Mouse (Mus musculus) midbrain, embryonic 16.5 days (tissue): Measurements from ENCODE around the gene Adcy5. TPM values are rescaled to one million over a fixed set of nuclear protein-coding genes. Genes with fewer than 3 reads are reported as not detected.
A peak's percentile ranks its signal among the peaks of the same experiment; 100 is the strongest.

Experiments used
- ATAC-seq: fragments of 200-750 bp; cut with Nextera tagmentation; 2 replicates; pipeline ENCODE4 v1.8.0; 2017; ENCODE audit warnings: moderate TSS enrichment
- H3K27ac ChIP-seq: fragments of 300-500 bp; sonication (generic); 2 replicates; pipeline ENCODE4 v1.5.1; 2014; ENCODE audit warnings: mild to moderate bottlenecking, low read length, mixed read lengths
- H3K27me3 ChIP-seq: fragments of 300-500 bp; sonication (generic); 2 replicates; pipeline ENCODE4 v1.6.1; 2014; ENCODE audit warnings: low read depth, low read length, mixed read lengths; ENCODE audit not compliant: control insufficient read depth, insufficient read depth
- H3K36me3 ChIP-seq: fragments of 300-500 bp; sonication (generic); 2 replicates; pipeline ENCODE4 v1.6.1; 2014; ENCODE audit warnings: mild to moderate bottlenecking, low read length, moderate library complexity, mixed read lengths; ENCODE audit not compliant: control insufficient read depth, insufficient read depth
- H3K4me1 ChIP-seq: fragments of 300-500 bp; sonication (generic); 2 replicates; pipeline ENCODE4 v1.6.1; 2014; ENCODE audit warnings: mild to moderate bottlenecking, low read length, mixed read lengths; ENCODE audit not compliant: control insufficient read depth, insufficient read depth
- H3K4me2 ChIP-seq: fragments of 300-500 bp; sonication (generic); 2 replicates; pipeline ENCODE4 v1.6.1; 2014; ENCODE audit warnings: mild to moderate bottlenecking, low read length, mixed read lengths
- H3K4me3 ChIP-seq: fragments of 300-500 bp; sonication (generic); 2 replicates; pipeline ENCODE4 v1.5.1; 2014; ENCODE audit warnings: low read depth, mild to moderate bottlenecking, low read length, moderate library complexity, mixed read lengths
- H3K9ac ChIP-seq: fragments of 300-500 bp; sonication (generic); 2 replicates; pipeline ENCODE4 v1.6.1; 2014; ENCODE audit warnings: low read depth, low read length, mixed read lengths
- H3K9me3 ChIP-seq: fragments of 300-500 bp; sonication (generic); replicated peaks from 2 replicates; pipeline ENCODE4 v1.6.1; 2014; ENCODE audit warnings: mild to moderate bottlenecking, low read length, mixed read lengths; ENCODE audit not compliant: control insufficient read depth, poor library complexity, severe bottlenecking
- WGBS: fragments of 180-500 bp; shearing (Covaris S2); extraction: QIAGEN DNeasy Blood & Tissue Kit; methylation state at CpG from one replicate; pipeline ENCODE4 v1.1.7; 2014; 5-methylcytosine and 5-hydroxymethylcytosine counted together
- polyA plus RNA-seq: library from polyadenylated mRNA; unstranded; fragments of >200 nt; fragmentation: Nextera tagmentation; extraction: Ambion mirVana; gene quantifications from 2 replicates; pipeline ENCODE4 v1.2.1, GENCODE M21; 2015

Gene Adcy5
- polyA plus RNA-seq, 1 experiment from 2014 or later = 7.1 TPM

- ATAC-seq = no peak
- H3K4me3 ChIP-seq = no peak overlapping the region
- H3K27ac ChIP-seq = no peak overlapping the region
- no peak overlapping the region for H3K4me2 ChIP-seq
- H3K9me3 ChIP-seq = no peaks in the 10 kb centered on the region
- 89% methylated on average over 2 of the region's 2 CpGs for WGBS
- H3K36me3 ChIP-seq = peaks cover 14% of the 10 kb centered on the region
- H3K9ac ChIP-seq = no peak overlapping the region
- no peaks in the 10 kb centered on the region; the same call in 1 of the 2 replicates for H3K4me1 ChIP-seq
- H3K27me3 ChIP-seq = no peaks in the 10 kb centered on the region
Measured at GRCm38 (mm10) chr16:35306631-35307030, 152.0 kb downstream of the Adcy5 start.

GRCm38 (mm10) chr16:35307331-35307730, 152.7 kb downstream of the Adcy5 start:
- Histone ChIP-seq H3K27me3 (no peaks in the 10 kb centered on the region), H3K36me3 (peaks cover 11% of the 10 kb centered on the region), H3K9ac (no peak overlapping the region), H3K4me2 (no peak overlapping the region), H3K27ac (no peak overlapping the region), H3K4me3 (no peak overlapping the region), H3K4me1 (peaks cover 3% of the 10 kb centered on the region; the same call in 1 of the 2 replicates), H3K9me3 (no peaks in the 10 kb centered on the region)
- 84% methylated on average over 2 of the region's 2 CpGs for WGBS
- ATAC-seq = no peak

- Histone ChIP-seq H3K9ac (no peak overlapping the region), H3K4me3 (no peak overlapping the region), H3K27me3 (no peaks in the 10 kb centered on the region), H3K4me2 (no peak overlapping the region), H3K27ac (no peak overlapping the region), H3K36me3 (peaks cover 9% of the 10 kb centered on the region), H3K4me1 (peaks cover 3% of the 10 kb centered on the region; the same call in 1 of the 2 replicates), H3K9me3 (no peaks in the 10 kb centered on the region)
- ATAC-seq = no peak
- WGBS = 90% methylated on average over 6 of the region's 6 CpGs
Measured at GRCm38 (mm10) chr16:35308016-35308415, 153.3 kb downstream of the Adcy5 start.

GRCm38 (mm10) chr16:35308486-35309143, 153.9 kb downstream of the Adcy5 start:
- H3K36me3 ChIP-seq = peaks cover 8% of the 10 kb centered on the region
- no peaks in the 10 kb centered on the region for H3K27me3 ChIP-seq
- H3K9me3 ChIP-seq = no peaks in the 10 kb centered on the region
- H3K4me1 ChIP-seq = peaks cover 3% of the 10 kb centered on the region; the same call in 1 of the 2 replicates
- no peak overlapping the region for H3K4me2 ChIP-seq
- H3K9ac ChIP-seq = no peak overlapping the region
- no peak overlapping the region for H3K4me3 ChIP-seq
- ATAC-seq = no peak
- 95% methylated on average over 6 of the region's 6 CpGs for WGBS
- no peak overlapping the region for H3K27ac ChIP-seq

GRCm38 (mm10) chr16:35309634-35310033, 155.0 kb downstream of the Adcy5 start:
- Histone ChIP-seq H3K4me1 (peaks cover 3% of the 10 kb centered on the region; the same call in 1 of the 2 replicates), H3K36me3 (peaks cover 4% of the 10 kb centered on the region; the same call in 1 of the 2 replicates), H3K4me2 (no peak overlapping the region), H3K27ac (no peak overlapping the region), H3K9ac (no peak overlapping the region), H3K4me3 (no peak overlapping the region), H3K9me3 (no peaks in the 10 kb centered on the region), H3K27me3 (no peaks in the 10 kb centered on the region)
- ATAC-seq = no peak
- 87% methylated on average over 4 of the region's 4 CpGs for WGBS

- 40% methylated on average over 2 of the region's 2 CpGs for WGBS
- no peaks in the 10 kb centered on the region for H3K9me3 ChIP-seq
Measured at GRCm38 (mm10) chr16:35310551-35311110, 156.0 kb downstream of the Adcy5 start.

GRCm38 (mm10) chr16:35311586-35311985, 156.9 kb downstream of the Adcy5 start:
- Histone ChIP-seq H3K4me3 (no peak overlapping the region), H3K4me2 (no peak overlapping the region), H3K9ac (no peak overlapping the region), H3K27ac (no peak overlapping the region), H3K9me3 (no peaks in the 10 kb centered on the region), H3K27me3 (no peaks in the 10 kb centered on the region), H3K36me3 (0 out of 2 replicates have a peak, but pooled peaks cover 2% of the 10 kb centered on the region), H3K4me1 (peaks cover 3% of the 10 kb centered on the region; the same call in 1 of the 2 replicates)
- ATAC-seq = 0 out of 2 replicates have a peak, but pooled peaks have one; percentile 36
- WGBS = 55% methylated on average over 8 of the region's 8 CpGs

More at GRCm38 (mm10) chr16:35310551-35311110, 156.0 kb downstream of the Adcy5 start:
- no peak overlapping the region for H3K9ac ChIP-seq
- H3K4me2 ChIP-seq = no peak overlapping the region
- H3K36me3 ChIP-seq = 0 out of 2 replicates have a peak, but pooled peaks cover 4% of the 10 kb centered on the region
- H3K4me1 ChIP-seq = peaks cover 3% of the 10 kb centered on the region; the same call in 1 of the 2 replicates
- no peak overlapping the region for H3K27ac ChIP-seq
- no peaks in the 10 kb centered on the region for H3K27me3 ChIP-seq
- ATAC-seq = no peak
- no peak overlapping the region for H3K4me3 ChIP-seq

- Histone ChIP-seq H3K27me3 (no peaks in the 10 kb centered on the region), H3K36me3 (0 out of 2 replicates have a peak, but pooled peaks cover 2% of the 10 kb centered on the region), H3K4me3 (no peak overlapping the region), H3K9ac (no peak overlapping the region), H3K4me2 (no peak overlapping the region), H3K9me3 (no peaks in the 10 kb centered on the region), H3K4me1 (peaks cover 3% of the 10 kb centered on the region; the same call in 1 of the 2 replicates), H3K27ac (no peak overlapping the region)
- no peak for ATAC-seq
- WGBS = 43% methylated on average over 3 of the region's 3 CpGs
Measured at GRCm38 (mm10) chr16:35315496-35315895, 160.8 kb downstream of the Adcy5 start.

GRCm38 (mm10) chr16:35316856-35317264, 162.2 kb downstream of the Adcy5 start:
- ATAC-seq = no peak
- 0 out of 2 replicates have a peak, but pooled peaks cover 2% of the 10 kb centered on the region for H3K36me3 ChIP-seq
- peaks cover under 1% of the 10 kb centered on the region; the same call in 1 of the 2 replicates for H3K4me1 ChIP-seq
- no peaks in the 10 kb centered on the region for H3K27me3 ChIP-seq
- H3K27ac ChIP-seq = no peak overlapping the region
- no peak overlapping the region for H3K9ac ChIP-seq
- H3K4me3 ChIP-seq = no peak overlapping the region
- H3K4me2 ChIP-seq = no peak overlapping the region
- H3K9me3 ChIP-seq = no peaks in the 10 kb centered on the region
